Mouse (Mus musculus) natural killer cell, adult 2 months (primary cell): ENCODE data around the gene Lrrc8e.
"Not testable (repeated sequence)": the region's sequence is repeated elsewhere in the genome, so short reads cannot be mapped to it uniquely, and the experiment has no call there.

ENCODE experiments used
- DNase-seq, 2 experiments: peaks; one replicate each; pipeline ENCODE4 v3.0.0; 2022; ENCODE audit warnings: low spot score in 2 of 2

The Lrrc8e gene

DNA sequence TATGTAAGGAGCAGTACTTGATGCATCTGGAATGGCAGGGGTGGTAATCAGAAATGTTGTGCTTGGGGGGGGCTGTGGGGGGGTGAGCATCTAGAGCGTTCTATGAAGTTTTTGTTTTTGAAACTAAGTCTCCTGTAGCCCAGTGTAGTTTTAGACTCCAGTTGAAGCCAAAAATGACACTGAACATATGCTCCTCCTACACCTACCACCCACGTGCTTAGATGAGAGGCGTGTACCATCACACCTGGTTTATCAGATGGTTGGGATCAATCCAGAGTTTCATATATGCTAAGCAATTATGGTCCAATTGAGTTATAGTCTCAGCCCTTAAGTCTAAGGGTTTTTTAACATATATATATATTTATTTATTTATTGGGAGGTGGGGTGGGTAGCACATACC is 7.0 kb upstream of the Lrrc8e start:
- no peak for DNase-seq

DNA sequence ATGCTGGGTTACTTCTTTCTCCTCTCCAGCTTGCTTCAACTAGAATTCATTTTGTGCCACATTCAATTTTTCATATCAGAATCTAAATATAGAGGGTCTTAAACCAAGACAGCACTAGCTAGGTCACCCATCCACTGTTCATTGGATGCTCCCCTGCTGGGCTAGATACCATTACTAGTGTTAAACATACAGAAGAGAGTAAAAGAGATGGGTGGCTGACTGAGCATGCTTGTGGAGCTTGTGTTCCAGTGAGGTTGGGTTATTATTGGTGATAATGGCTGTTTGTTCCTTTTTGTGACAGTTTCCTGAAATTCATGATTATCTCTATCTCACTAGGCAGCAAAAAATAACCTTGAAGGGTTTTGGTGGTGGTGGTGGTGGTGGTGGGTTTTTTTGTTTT is 4.6 kb upstream of the Lrrc8e start:
- no peak for DNase-seq

DNA sequence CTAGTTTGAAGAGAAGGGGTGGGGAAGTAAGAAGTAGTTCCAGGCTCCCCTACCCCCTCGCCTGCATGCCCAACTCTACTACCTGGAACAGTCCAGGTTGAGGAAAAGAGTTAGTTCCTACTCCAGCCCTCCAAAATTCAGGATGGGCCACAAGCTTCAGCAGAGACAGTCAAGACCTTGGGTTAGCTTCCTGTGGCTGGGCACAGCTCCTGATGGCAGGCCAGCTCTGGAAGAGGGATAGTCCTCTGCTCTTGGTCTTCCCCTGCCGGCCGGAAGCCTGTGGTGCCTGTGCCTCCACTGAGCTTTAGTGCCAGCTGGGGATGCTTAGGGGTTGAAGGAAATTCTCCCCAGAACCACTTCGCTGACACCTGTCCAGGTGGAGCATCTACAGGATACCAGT is 304 bp upstream of the Lrrc8e start:
- no peak for DNase-seq

DNA sequence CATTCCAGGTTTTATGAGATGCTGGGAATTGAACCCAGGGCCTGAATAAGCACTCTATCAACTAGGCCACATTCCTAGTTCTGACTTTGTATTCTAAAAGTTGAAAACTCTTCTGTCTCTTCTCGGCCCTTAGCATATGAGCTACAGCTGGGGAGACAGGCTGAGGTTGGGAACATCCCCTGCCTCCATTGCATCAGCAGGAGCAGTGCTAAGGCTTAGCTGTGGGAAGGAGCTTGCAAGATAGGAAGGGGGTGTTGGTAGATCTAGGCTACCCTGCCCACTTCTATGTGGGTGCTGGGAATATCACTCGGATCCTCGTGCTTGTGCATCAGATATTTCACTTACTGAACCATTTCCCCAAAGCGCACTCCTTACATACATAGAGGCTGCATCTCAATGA is 1.3 kb downstream of the Lrrc8e start:
- DNase-seq = no peak

DNA sequence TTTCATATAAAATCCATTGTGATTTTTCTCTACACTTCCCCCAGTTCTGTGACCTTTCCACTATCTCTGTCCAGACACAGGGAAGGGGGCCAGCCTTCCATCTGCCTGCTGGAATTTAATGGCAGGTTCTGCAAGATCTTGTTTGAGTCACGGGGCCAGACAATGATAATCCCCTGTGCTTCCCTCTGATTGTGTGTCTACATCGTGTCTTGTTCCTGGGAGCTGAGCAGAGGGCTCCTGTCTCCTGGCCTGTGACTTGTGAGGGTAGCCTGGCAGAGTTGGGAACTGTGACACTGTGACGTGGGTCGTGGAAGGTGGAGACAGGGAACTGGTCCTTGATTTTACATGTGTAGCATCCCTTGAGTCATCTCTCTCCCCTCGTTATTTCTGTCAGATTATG is 3.2 kb downstream of the Lrrc8e start:
- DNase-seq = no peak

DNA sequence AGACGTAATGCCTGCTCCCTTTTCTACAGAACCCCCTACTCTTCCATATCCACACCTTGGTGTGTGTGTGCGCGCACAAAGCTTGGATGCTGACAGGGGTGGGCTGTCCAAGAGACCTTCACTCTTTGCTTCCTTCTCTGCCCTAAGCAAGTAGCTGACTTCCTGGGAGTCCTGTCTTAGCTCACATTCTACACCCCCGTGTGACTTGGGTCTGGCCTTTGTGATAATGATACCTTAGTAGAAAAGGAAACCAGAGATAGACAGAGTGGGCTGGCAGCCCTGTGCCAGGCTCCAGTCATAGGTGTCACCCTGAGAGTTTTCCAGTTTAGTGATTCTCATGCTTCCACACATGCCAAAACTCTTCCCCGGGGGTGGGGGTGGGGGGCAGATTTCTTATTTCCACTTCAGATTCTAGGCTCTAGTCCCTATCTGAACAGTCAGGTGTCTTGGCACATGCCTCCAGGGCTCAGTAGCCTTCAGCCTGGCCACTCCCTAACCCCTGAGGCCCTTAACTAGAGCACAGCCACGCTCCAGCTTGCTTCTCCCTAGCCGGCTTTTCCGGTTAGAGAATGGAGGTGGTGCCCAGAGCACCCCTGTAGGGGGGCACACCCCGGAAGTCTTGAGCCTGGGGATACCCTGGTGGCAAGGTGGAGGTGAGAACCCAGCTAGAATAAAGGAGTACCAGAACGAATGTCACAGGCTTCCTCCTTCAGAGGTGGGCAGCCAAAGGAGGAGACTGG is 4.2 kb downstream of the Lrrc8e start:
- DNase-seq = no peak

DNA sequence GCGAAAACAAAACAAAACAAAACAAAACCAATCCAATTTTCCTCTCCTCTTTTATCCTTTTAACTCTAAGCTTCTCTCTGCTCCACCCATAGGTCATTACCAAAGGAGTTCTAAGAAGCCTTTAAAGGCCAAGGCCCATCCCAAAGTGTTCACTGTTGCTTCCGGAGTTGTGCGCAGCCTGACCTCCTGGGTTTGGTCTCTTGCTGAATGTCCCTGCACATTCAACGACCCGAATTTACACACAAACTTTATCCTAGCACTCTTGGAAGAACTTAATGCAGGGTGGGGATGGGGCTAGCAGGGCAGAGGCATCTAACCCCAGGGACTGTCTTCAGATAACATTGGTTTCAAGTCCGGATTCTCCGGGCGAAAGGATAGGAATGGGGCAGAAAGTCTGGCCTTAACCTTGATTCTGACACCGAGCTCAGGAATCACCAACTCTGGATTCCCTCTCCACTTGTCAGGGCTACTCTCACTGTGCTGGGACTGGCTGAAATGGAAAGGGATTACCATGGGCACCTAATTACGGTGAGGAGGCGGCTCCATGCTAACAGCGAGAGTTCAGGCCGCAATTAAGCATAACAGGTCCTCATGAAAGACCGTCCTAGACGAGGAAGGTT is 11.3 kb downstream of the Lrrc8e start:
- no peak for DNase-seq

DNA sequence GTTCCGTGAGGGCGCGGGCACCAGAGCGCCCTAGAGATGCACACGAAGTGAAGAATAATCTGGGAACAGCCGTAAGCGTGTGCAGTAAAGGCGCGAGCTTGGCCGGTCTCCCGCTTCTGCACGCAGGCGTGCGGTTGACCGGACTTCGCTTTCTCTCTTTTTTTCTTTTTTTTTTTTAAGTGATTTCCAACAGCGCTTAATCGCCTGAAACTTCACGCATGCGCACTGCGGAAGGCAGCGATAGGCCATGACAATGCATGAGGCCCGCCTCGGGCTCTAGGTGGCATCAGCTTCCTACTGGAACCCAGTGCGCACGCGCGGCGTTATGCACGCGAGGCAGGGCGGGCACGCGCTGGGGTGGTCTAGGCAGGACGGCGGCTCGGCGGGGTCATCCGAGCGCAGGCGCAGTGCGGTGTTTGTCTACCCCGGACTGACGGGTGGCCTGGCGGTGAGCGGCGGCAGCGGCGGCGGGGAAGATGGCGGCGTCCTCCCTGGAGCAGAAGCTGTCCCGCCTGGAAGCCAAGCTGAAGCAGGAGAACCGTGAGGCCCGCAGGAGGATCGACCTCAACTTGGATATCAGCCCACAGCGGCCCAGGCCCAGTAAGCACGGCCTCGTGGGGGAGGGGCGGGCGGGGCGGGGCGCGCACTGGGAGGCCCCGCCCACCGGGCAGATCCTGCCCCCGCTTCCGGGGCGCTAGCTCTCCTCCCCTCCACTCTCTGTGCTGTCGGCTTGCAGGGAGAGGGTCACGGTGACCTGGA is 12.0 kb downstream of the Lrrc8e start, which contains the start of the genes Map2k7 and Gm49320:
TSS of gene Map2k7 (plus strand) at position 307 of the 759 bp plus-strand sequence.
TSS of gene Gm49320 (plus strand) at position 432 of the 759 bp plus-strand sequence.
- peak; percentile 99 to 100 for DNase-seq

DNA sequence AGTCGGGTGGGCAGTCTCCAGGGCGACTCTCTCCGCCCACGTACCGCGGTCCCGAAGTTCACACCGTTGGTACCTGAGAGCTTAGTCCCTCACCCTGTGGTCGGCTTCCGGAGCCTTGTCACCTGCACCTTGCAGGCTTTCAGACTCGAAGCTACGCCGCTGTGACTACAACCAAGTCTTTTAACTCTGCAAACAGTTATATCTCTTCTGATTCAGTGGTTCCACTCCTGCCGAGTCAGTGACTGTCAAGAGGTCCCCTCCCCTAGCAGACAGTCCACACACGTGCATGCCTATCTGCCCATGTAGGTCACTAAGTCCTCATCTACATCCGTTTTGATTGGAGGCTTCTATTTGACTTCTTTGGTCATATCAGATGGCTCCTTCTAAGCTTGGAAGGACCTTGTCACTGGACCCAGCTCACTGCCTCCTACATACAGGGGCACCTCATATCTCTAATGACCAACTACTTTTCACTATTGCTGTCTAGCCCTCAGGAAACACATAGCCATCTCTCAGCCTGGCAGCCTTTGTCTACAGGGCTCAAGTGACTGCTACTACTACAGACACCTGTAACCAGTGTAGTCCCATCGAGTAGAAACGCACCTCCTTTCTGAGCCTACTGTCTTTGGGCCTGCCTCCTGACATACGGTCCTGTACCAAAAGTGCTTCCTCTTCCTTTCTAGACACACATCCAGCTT is 12.7 kb downstream of the Lrrc8e start:
- DNase-seq = no peak

DNA sequence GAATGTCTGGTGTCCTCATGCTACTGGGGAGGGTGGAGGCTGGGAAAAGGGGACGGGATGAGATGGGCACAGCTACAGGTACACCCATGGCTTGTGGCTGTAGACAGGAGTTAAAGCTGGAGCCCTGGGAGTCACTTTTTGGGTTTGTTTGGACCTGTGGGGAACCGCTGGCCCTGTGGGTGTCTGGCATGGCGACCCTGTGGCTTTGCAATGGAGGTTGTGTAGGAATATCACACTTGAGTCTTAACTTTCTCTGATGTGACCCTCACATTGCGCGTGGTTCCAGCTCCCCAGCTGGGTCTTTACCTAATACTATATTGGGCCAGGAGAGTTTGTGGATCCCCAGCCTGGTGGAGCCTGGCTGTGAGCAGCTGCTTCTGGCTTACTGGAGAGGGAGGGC is 18.4 kb downstream of the Lrrc8e start:
- no peak for DNase-seq

DNA sequence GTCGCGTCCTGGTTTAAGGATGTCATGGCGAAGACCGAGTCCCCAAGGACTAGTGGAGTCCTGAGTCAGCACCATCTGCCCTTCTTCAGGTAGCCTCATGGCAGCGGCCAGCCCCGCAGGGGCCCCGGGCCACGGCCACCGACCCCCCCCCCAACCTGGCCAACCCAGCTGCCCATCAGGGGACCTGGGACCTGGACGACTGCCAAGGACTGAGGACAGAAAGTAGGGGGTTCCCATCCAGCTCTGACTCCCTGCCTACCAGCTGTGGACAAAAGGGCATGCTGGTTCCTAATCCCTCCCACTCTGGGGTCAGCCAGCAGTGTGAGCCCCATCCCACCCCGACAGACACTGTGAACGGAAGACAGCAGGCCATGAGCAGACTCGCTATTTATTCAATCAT is 19.1 kb downstream of the Lrrc8e start:
- no peak for DNase-seq

DNA sequence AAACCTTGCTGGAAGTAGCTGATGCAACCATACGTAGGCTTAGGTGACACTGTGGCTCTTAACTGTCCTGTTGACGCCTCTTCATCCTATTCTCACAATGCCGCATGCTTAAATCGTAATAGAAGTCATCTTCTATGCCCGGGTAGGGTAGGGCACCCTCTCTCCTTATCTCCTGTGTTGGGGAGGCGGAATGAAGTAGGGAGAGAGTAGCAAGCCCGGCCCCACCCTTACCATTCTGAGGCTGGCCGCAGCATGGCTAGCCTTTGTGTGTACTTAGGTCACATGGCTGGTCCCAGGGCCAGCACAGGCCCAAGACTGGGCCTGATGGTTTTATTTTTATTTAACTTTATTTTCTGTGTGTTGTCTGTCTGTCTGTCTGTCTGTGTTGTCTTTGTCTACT is 20.6 kb downstream of the Lrrc8e start:
- DNase-seq = no peak

DNA sequence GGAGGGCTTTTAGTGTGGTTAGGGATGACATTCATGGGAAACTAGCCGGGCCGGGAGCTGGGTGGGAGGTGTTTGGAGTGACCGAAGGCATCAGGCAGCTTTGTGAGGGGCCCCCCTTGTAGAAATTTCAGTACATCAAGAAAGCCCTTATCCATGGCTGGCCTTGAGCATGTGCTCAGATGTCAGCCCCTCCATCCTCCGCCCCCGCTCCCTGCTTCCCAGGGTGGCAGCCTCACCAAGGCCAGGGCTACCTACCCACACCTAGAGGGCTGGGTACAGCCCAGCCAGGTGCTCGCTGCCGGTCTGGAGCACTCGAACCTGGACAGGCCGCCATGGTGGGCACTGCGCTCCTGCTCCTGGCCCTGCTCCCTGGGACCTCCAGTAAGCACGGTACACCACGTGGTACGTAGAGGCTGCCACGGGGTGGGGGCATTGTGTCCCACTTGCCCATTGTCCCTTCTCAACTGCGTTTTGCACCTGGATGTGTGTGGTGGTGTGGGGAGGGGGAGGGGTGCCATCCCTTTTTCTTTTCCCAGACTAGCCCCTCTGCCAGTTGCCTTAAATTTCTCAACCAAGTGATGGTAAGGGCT is 21.4 kb downstream of the Lrrc8e start, which contains the start of gene Tgfbr3l:
TSS of gene Tgfbr3l (plus strand) at position 264 of the 590 bp plus-strand sequence.
- no peak for DNase-seq

DNA sequence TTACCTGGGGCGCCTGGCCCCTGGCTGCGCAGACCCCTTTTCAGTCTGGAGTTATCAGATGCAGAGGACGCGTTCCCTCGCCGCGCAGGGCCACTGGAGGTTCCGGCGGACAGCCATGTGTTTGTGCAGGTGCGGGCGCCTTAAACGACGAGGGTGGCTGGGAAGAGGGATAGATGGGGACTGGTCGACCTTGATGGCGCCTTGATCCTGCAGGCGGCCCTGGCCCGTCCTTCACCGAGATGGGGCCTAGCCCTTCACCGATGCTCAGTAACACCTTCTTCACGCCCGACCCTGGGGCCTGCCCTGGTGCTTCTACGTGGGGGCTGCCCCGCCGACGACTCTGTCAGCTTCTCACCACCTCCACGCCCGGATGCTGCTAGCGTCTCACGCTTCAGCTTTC is 22.6 kb downstream of the Lrrc8e start:
- DNase-seq = peak in 1 of 2 experiments; percentile 2

DNA sequence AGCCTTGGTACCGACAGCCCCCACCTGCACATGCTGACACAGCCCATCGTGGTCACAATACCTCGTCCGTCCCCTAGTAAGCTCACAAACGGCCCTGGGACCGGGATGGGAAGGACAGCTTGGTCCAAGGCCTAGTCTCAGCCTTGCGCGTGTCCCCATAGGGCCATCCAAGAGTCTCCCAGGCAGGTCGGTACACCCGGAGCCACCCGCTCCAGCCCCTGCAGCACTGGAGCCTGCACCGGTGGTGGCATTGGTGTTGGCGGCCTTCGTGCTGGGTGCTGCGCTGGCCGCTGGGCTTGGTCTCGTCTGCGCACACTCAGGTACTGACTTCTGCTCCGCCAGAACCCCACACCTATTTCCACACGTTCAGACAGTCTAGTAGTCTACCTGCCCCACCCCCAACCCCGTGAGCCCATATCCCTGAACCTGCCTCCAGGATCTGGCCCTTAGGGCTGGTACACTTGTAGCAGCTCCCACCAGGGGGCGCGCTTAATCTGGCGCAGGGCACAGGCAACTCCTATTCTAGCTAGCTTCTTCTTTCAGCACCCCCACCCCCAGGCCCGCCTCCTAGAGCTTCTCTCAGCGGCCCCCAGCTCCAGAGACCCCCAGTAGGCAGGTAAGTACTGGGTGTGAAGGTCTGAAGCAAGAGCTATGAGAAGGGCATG is 23.8 kb downstream of the Lrrc8e start:
- peak; percentile 72 to 85 for DNase-seq

DNA sequence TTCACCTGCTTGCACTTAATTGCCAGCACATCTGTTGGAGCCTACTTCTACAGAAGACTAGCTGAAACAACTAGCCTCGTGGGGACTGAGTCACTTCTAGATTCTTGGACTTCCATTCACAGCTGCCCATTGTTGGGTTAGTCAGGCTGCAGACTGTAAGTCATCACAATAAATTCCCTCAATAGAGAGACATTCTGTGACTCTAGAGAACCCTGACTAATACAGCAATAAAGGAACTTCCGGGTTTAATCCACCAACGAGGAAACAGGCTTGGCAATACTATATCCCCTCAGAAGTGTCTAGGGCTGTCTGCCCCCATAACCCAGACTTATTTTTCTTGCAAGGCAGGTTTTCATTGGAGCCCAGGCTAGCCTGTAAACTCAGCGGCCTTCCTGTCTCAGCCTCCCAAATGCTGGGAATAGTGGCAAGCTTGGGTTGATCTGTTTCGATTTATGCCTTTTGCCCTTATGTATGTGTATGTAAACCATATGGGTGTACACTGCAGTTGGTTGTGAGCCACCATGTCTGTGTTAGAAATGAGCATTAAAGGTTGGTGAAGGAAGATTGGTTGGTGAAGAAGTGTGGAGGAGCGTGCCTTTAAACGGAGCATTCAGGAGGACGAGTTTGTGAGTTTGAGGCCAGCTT is 25.6 kb downstream of the Lrrc8e start:
- DNase-seq = no peak

DNA sequence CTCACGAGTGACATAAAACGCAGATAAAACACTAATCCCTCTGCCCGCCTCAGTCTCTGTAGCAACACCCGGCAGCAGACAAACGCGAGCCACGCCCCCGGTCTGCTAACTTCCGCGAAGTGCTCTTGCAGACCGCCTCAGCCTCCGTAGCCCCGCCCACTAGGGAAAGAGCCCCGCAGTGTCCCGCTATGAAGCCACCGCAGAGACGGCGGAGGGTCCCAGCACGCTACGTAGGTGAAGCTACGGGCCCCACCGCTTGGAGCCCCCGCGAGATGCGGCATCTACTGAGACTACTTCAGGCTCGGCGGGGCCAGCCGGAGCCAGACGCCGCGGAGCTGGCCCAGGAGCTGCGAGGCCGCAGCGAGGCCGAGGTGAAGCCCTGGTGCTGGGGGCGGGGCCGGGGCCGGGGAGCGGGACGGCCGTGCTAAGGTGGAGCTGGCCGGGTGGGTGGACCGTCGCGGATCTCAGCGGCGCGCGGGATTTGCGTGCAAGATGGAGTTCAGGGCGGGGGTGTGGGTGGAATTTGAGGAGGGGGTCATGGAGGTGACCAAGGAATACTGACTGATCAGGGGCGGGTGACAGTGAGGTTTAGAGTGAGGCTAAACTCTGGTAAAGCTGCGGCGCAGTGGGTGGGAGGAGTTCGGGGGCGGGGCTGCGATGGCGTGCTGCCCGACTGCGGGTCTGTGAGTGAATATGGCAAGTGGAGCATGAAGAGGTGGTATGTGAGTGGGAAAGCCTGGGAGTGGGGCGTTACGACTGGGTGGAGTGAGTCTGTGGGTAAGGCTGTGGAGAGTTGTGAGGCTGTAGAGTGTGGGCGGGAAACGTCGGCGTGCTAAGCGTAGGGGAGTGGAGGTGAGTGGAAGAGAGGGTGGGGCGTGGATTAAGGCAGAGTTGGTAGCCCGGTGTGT is 26.6 kb downstream of the Lrrc8e start, which contains the start of gene Snapc2:
TSS of gene Snapc2 (plus strand) at position 147 of the 908 bp plus-strand sequence.
- peak; percentile 92 to 94 for DNase-seq

DNA sequence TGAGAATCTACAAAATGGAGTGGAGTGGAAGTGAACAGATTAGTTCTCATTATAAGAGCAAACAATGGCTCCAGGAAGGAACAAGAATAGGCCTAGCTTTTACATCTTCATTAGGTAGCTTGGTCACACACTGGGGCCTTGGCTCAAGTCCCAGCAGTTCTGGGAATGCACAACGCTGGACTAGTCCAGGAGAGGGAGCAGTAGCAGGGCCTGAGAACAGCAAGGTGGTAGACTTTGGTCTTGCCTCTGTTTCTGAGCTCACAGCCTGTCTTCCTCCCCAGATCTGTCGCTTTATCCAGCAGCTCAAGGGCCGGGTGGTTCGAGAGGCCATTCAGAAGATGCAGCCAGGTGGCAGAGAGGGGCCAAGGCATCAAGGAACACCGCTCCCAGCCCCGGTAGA is 27.4 kb downstream of the Lrrc8e start:
- DNase-seq = no peak

DNA sequence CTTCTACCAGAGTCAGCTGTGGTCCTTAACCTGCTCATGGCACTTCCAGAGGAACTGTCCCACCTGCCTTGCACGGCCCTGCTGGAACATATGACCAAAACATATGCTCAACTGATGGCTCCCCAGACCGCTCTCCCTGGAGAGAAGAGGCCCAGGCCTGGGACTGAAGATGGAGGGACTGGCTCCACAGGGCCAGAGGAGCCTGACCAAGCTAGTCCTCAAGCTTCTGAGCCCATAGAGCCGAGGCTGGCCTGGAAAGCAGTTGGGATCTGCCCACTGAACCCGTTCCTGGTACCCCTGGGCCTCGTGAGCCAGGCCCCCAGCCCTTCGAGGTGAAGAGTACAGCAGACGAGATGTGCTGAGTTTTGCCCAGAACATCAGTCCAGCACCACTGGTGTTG is 28.8 kb downstream of the Lrrc8e start:
- not testable (repeated sequence) for DNase-seq
